Mouse (Mus musculus) stomach, embryonic 14.5 days (tissue): ENCODE measurements around the gene Ddx11. TPM values are rescaled to one million over a fixed set of nuclear protein-coding genes. Genes with fewer than 3 reads are reported as not detected.

Source experiments
- ATAC-seq: fragments of 200-750 bp; cut with Nextera tagmentation; 2 replicates; pipeline ENCODE4 v1.8.0; 2017; ENCODE audit warnings: low read depth, moderate TSS enrichment; ENCODE audit not compliant: insufficient number of reproducible peaks, insufficient read depth, low FRiP score
- H3K27ac ChIP-seq: fragments of 300-500 bp; sonication (generic); 2 replicates; pipeline ENCODE4 v1.5.1; 2014; ENCODE audit warnings: mild to moderate bottlenecking, low read length, moderate library complexity, mixed read lengths
- H3K27me3 ChIP-seq: fragments of 300-500 bp; sonication (generic); 2 replicates; pipeline ENCODE4 v1.6.1; 2014; ENCODE audit warnings: low read length, control low read depth, mixed read lengths; ENCODE audit not compliant: control insufficient read depth, insufficient read depth
- H3K36me3 ChIP-seq: fragments of 300-500 bp; sonication (generic); 2 replicates; pipeline ENCODE4 v1.6.1; 2014; ENCODE audit warnings: mild to moderate bottlenecking, control low read depth, low read length, moderate library complexity, mixed read lengths; ENCODE audit not compliant: control insufficient read depth, insufficient read depth
- H3K4me1 ChIP-seq: fragments of 300-500 bp; sonication (generic); 2 replicates; pipeline ENCODE4 v1.6.1; 2014; ENCODE audit warnings: low read length, control low read depth, mixed read lengths; ENCODE audit not compliant: control insufficient read depth, insufficient read depth
- H3K4me2 ChIP-seq: fragments of 300-500 bp; sonication (generic); replicated peaks from 2 replicates; pipeline ENCODE4 v1.6.1; 2014; ENCODE audit warnings: low read depth, low read length, control low read depth
- H3K4me3 ChIP-seq: fragments of 300-500 bp; sonication (generic); 2 replicates; pipeline ENCODE4 v1.5.1; 2014; ENCODE audit warnings: low read depth, low read length, control low read depth
- H3K9ac ChIP-seq: fragments of 300-500 bp; sonication (generic); replicated peaks from 2 replicates; pipeline ENCODE4 v1.6.1; 2014; ENCODE audit warnings: low read depth, mild to moderate bottlenecking, control low read depth, low read length, moderate library complexity, mixed read lengths
- H3K9me3 ChIP-seq: fragments of 300-500 bp; sonication (generic); 2 replicates; pipeline ENCODE4 v1.6.1; 2016; ENCODE audit warnings: low read depth, low read length, control low read depth; ENCODE audit not compliant: control insufficient read depth
- WGBS: fragments of 180-500 bp; shearing (Covaris S2); extraction: QIAGEN DNeasy Blood & Tissue Kit; methylation state at CpG from one replicate; pipeline ENCODE4 v1.1.7; 2014; 5-methylcytosine and 5-hydroxymethylcytosine counted together
- polyA plus RNA-seq: library from polyadenylated mRNA; unstranded; fragments of >200 nt; fragmentation: Nextera tagmentation; extraction: Ambion mirVana; gene quantifications from 2 replicates; pipeline ENCODE4 v1.2.1, GENCODE M21; 2014

Ddx11 gene
- polyA plus RNA-seq, 1 experiment from 2014 or later: 23.2 TPM

DNA sequence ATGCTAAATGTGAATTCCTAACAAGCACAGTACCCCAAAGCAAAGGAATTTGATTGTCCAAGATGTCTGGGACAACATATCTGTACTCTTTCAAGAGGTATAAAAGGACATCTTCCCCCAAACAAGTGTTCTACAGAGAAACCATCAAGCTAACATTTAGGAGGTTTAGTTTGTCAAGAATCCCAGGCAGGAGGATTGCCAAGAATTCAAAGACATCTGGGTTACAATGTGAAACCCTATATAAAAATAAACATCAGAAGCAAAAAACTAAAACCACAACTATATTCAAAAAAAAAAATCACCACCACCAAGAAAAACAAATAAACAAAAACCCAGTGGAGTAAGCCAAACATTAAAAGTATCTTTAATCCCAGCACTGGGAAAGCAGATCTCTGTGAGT lies 33.1 kb upstream of the Ddx11 start:
- H3K27me3 ChIP-seq: no peaks in the 10 kb centered on the region
- H3K4me3 ChIP-seq: no peak overlapping the region
- 0 out of 2 replicates have a peak, but pooled peaks cover 8% of the 10 kb centered on the region for H3K4me1 ChIP-seq
- ATAC-seq: no peak
- no peak overlapping the region for H3K9ac ChIP-seq
- no peak overlapping the region for H3K4me2 ChIP-seq
- H3K9me3 ChIP-seq: no peaks in the 10 kb centered on the region
- H3K36me3 ChIP-seq: peaks cover 24% of the 10 kb centered on the region
- H3K27ac ChIP-seq: no peak overlapping the region

DNA sequence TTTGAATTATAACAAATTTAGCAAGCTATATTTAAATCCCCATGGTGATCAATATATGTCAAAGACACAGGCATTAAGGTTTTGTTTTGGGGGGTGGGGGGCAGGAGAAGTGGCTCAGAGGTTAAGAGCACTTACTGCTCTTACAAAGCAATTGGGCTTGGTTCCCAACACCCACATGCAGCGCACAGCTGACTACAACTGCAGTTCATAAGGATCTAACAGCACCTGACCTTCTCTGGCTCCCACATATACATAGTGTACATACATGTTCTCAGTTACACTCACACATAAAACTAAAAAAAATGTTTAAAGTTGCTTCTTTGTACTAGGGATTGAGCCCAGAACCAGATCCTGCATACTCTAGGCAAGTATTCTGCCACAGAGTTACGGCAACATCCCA lies 31.9 kb upstream of the Ddx11 start:
- Histone ChIP-seq H3K9ac (no peak overlapping the region), H3K27me3 (no peaks in the 10 kb centered on the region), H3K27ac (no peak overlapping the region), H3K4me2 (no peak overlapping the region), H3K9me3 (no peaks in the 10 kb centered on the region), H3K4me3 (no peak overlapping the region), H3K36me3 (peaks cover 17% of the 10 kb centered on the region), H3K4me1 (0 out of 2 replicates have a peak, but pooled peaks cover 8% of the 10 kb centered on the region)
- ATAC-seq: no peak
- WGBS: 72% methylated on average over 2 of the region's 2 CpGs

GRCm38 (mm10) chr17:66092065-66092464 lies 31.3 kb upstream of the Ddx11 start:
- Histone ChIP-seq H3K9ac (no peak overlapping the region), H3K36me3 (peaks cover 16% of the 10 kb centered on the region), H3K4me2 (no peak overlapping the region), H3K27me3 (no peaks in the 10 kb centered on the region), H3K4me3 (no peak overlapping the region), H3K9me3 (no peaks in the 10 kb centered on the region), H3K27ac (no peak overlapping the region), H3K4me1 (0 out of 2 replicates have a peak, but pooled peaks cover 8% of the 10 kb centered on the region)
- WGBS: 88% methylated on average over 2 of the region's 2 CpGs
- no peak for ATAC-seq

DNA sequence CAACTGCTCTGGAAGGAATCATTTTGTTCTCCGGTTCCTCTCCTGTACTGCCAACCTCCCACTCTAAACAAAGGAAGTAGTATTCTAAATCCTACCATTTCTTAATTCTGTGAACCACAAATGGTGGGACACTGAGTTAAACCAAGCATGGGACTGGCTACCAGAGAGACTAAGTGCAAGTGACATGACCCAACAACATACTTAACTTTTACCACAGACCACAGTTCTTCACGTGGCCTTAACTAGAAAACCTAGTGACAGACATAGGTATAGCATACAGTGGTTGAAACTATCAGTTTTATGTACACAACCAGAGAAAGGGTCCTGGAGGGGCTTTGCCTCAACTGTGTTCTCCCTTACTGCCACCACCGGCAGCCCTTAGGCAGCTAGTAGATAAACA lies 30.7 kb upstream of the Ddx11 start:
- Histone ChIP-seq H3K4me1 (0 out of 2 replicates have a peak, but pooled peaks cover 8% of the 10 kb centered on the region), H3K27ac (no peak overlapping the region), H3K4me3 (no peak overlapping the region), H3K36me3 (peaks cover 13% of the 10 kb centered on the region), H3K27me3 (no peaks in the 10 kb centered on the region), H3K9me3 (no peaks in the 10 kb centered on the region), H3K4me2 (no peak overlapping the region), H3K9ac (no peak overlapping the region)
- ATAC-seq: no peak
- WGBS: 70% methylated on average over 3 of the region's 3 CpGs

DNA sequence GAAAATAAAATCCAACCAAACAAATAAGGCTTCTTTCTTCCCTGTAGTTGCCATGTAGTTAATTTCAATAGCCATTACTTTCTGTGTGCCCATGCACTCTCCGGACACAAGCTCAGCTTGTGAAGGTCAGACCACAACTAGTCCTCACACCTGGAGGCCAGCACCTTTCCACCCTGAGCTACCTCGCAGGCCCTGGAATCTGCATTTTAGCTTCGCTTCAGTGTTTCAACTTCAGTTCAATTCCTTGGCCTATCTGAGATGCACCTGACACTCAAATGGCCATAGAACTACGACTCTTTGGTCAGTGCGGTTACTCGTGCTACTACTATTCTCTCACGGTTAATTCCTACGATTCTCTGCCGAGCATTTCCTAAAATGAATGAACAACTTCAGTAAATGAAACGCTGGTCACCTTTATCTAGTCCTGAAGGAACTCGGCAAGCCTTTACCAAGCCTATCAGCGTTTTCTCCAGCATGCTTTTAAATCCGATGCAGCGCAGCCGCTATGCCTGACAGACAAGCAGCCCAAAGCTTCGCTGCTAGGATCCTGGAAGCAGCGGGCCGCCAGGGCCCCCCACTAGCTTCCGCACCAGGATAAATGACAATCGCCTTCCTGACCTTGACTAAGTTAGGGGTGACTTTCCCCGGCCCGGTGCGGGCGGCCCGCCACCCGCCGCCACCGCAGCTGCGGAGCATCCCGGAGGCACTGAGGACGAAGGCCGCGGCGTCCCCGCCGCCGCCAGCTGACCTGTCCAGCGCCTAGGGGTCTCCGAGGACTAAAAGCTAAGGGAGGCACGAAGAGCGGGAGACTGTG lies 22.5 kb upstream of the Ddx11 start:
- H3K9ac ChIP-seq: peak overlapping the region; percentile 93
- under 1% methylated on average over 41 of the region's 41 CpGs for WGBS
- no peak; the same call in 1 of the 2 replicates for ATAC-seq

DNA sequence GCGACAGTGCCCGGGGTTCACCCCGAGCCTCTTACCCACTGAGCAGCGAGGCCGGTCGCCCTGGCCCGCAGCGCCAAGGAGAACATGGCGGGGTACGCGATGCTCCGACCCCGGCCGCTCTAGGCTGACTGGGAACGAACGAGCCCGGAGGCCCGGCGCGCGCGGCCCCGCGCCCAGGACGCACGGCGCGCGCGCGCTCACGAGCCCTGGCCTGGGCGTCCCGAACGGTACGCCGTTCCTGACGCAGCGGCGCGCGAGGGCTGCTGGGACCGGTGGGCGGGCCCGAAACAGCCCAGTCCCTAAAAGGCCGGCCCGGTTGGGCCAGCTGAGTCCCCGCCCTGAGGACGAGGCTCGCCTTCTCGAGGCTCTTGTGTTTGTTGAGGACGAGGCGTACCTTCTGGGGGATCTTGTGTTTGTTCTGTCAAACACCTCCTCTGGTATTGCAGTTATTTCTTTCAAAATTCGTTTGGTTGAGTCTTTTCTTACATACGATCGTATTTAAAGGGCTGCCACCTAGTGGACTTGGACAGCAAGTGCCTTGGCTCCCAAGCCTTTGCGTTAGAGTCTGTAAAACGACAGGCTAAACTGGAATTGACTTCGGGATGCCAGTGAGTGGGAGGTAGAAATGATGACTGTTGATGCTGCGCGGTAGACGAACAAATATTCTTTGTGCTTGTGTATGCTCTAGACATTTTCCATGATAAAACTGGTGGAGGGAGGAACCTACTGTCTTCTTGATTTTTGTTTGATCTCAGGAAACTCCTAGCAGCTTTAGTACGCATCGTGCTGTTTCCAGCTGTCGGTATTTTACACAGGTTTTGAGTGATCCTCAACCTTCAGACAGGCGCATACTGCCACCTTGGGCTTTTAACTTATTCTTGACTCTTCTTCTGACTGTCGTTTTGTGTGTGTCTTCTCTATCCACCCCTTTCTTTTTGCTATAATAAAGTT lies 21.7 kb upstream of the Ddx11 start, which contains the start of gene Ndufv2:
TSS of gene Ndufv2 (minus strand) at position 180 of the 951 bp plus-strand sequence.
- under 1% methylated on average over 63 of the region's 67 CpGs for WGBS
- peak within 1 kb of the TSS; percentile 93 for H3K9ac ChIP-seq

More for the DNA sequence above, 22.5 kb upstream of the Ddx11 start:
- Histone ChIP-seq H3K4me1 (peaks cover 10% of the 10 kb centered on the region), H3K4me2 (peak overlapping the region; percentile 95), H3K9me3 (no peaks in the 10 kb centered on the region), H3K36me3 (no peaks in the 10 kb centered on the region), H3K27me3 (no peaks in the 10 kb centered on the region), H3K27ac (peak overlapping the region; percentile 90), H3K4me3 (peak overlapping the region; percentile 81)

GRCm38 (mm10) chr17:66104076-66104475 lies 19.2 kb upstream of the Ddx11 start:
- H3K4me2 ChIP-seq: no peak overlapping the region
- H3K27me3 ChIP-seq: no peaks in the 10 kb centered on the region
- peaks cover 10% of the 10 kb centered on the region for H3K4me1 ChIP-seq
- no peak overlapping the region for H3K27ac ChIP-seq
- no peak for ATAC-seq
- H3K9ac ChIP-seq: no peak overlapping the region
- H3K4me3 ChIP-seq: no peak overlapping the region
- H3K36me3 ChIP-seq: no peaks in the 10 kb centered on the region
- H3K9me3 ChIP-seq: no peaks in the 10 kb centered on the region
- WGBS: 80% methylated on average over 7 of the region's 7 CpGs

More for the DNA sequence above, 21.7 kb upstream of the Ddx11 start, which contains the start of gene Ndufv2:
- Histone ChIP-seq H3K4me2 (peak within 1 kb of the TSS; percentile 95), H3K27me3 (no peaks in the 10 kb centered on the region), H3K27ac (peak within 1 kb of the TSS; percentile 90), H3K4me1 (peaks cover 10% of the 10 kb centered on the region), H3K4me3 (peak within 1 kb of the TSS; percentile 81), H3K36me3 (no peaks in the 10 kb centered on the region), H3K9me3 (no peaks in the 10 kb centered on the region)
- ATAC-seq: peak; percentile 100

DNA sequence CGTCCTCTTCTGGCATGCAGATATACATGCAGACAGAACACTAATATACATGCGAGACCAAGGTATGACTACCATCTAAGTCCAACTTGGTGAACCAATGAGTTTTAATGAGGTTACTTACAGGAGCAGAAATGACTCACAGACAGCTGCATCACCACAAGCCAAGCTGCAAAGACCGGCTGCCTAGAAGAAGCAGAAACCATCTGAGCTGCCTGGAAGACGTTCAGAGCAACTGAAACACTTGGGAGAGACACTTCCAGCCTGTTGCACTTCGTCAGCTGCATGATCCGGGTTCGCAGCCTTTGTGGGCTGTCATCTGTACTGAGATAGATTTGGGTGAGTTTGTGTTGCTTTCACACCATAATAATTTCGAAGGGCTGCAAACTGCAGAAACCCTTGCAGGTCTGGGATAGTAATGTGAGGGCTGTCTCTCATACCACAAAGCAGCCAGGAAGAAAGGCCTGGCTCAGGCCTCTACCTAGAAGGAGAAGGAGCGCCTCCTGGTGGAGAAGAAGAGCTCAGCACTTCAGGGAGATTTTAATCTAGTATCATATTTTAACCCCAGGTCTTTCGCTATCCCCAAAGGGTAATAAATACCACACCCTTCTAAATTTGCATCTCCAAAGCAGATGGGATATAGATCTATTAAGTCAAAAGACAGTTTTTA lies 16.6 kb upstream of the Ddx11 start:
- H3K4me3 ChIP-seq: no peak overlapping the region
- no peak overlapping the region for H3K9ac ChIP-seq
- peaks cover 5% of the 10 kb centered on the region; the same call in 1 of the 2 replicates for H3K4me1 ChIP-seq
- no peak overlapping the region for H3K4me2 ChIP-seq
- H3K9me3 ChIP-seq: no peaks in the 10 kb centered on the region
- WGBS: 51% methylated on average over 10 of the region's 10 CpGs
- no peaks in the 10 kb centered on the region for H3K36me3 ChIP-seq
- no peaks in the 10 kb centered on the region for H3K27me3 ChIP-seq
- ATAC-seq: no peak
- no peak overlapping the region; the same call in 1 of the 2 replicates for H3K27ac ChIP-seq
